Mouse (Mus musculus) liver, adult 2 months (tissue): ENCODE results near the gene Gm45062. TPM values are rescaled to one million over a fixed set of nuclear protein-coding genes. Genes with fewer than 3 reads are reported as not detected.

Source experiments
- DNase-seq: peaks from one replicate; pipeline ENCODE4 v3.0.0-alpha.2; 2011; ENCODE audit warnings: low read depth, low spot score; ENCODE audit errors: extremely low read depth
- H3K27ac ChIP-seq: fragments of 200-500 bp; replicated peaks from 2 replicates; pipeline ENCODE4 v1.5.1; 2012; ENCODE audit warnings: low read depth, mild to moderate bottlenecking, control low read depth, inconsistent platforms, low read length; ENCODE audit not compliant: insufficient read depth
- H3K27me3 ChIP-seq: fragments of 200-500 bp; 2 replicates; pipeline ENCODE4 v1.6.1; 2012; ENCODE audit warnings: mild to moderate bottlenecking, moderate library complexity, low read length, inconsistent platforms; ENCODE audit not compliant: control insufficient read depth, insufficient read depth
- H3K36me3 ChIP-seq: fragments of 200-500 bp; 2 replicates; pipeline ENCODE4 v1.6.1; 2012; ENCODE audit warnings: low read length, inconsistent platforms; ENCODE audit not compliant: control insufficient read depth, insufficient read depth
- H3K4me1 ChIP-seq: fragments of 200-500 bp; 2 replicates; pipeline ENCODE4 v1.6.1; 2011; ENCODE audit warnings: low read length; ENCODE audit not compliant: control insufficient read depth, insufficient read depth
- H3K4me3 ChIP-seq: fragments of 200-500 bp; 2 replicates; pipeline ENCODE4 v1.5.1; 2011; ENCODE audit warnings: low read depth, mild to moderate bottlenecking, control low read depth, low read length, moderate library complexity; ENCODE audit not compliant: insufficient read depth
- H3K79me2 ChIP-seq: fragments of 200-500 bp; 2 replicates; pipeline ENCODE4 v1.6.1; 2012; ENCODE audit warnings: inconsistent platforms, mild to moderate bottlenecking, low read length, moderate library complexity; ENCODE audit not compliant: control insufficient read depth, insufficient read depth
- H3K9ac ChIP-seq: fragments of 200-500 bp; 2 replicates; pipeline ENCODE4 v1.6.1; 2012; ENCODE audit warnings: low read depth, mild to moderate bottlenecking, control low read depth, inconsistent platforms, low read length
- CTCF ChIP-seq: fragments of 200-500 bp; IDR thresholded peaks from 2 replicates; pipeline ENCODE4 v1.5.1; 2011; ENCODE audit warnings: low read depth, low read length, control low read depth
- POLR2A ChIP-seq: fragments of 200-500 bp; IDR thresholded peaks from 2 replicates; pipeline ENCODE4 v1.6.1; 2011; ENCODE audit warnings: low read length, control low read depth; ENCODE audit not compliant: insufficient read depth; ENCODE audit errors: extremely low read depth
- WGBS: fragments of 180-500 bp; shearing (Covaris S2); methylation state at CpG from one replicate; pipeline ENCODE4 v1.1.7; 2018; 5-methylcytosine and 5-hydroxymethylcytosine counted together
- polyA plus RNA-seq: library from polyadenylated mRNA; depleted of rRNA; stranded (reverse); fragments of >200 nt; gene quantifications from 2 replicates; pipeline ENCODE4 v1.2.3, GENCODE M21; 2012
- total RNA-seq: library from RNA; depleted of rRNA; stranded (reverse); fragments of >200 nt; gene quantifications from 2 replicates; pipeline ENCODE4 v1.2.3, GENCODE M21; 2014

Gene Gm45062
- total and polyA plus RNA-seq, 2 experiments, result 0.70 to 2.0 TPM

- Histone ChIP-seq H3K27ac (no peak overlapping the region), H3K79me2 (no peaks in the 10 kb centered on the region)
These were observed 87.9 kb downstream of the Gm45062 start for GRCm38 (mm10) chr6:8347154-8347553.

GRCm38 (mm10) chr6:8348344-8348743 is 89.1 kb downstream of the Gm45062 start:
- TF ChIP-seq CTCF (no peak), POLR2A (no peak)
- peaks cover 2% of the 10 kb centered on the region; the same call in 1 of the 2 replicates for H3K4me1 ChIP-seq
- H3K27me3 ChIP-seq, result no peaks in the 10 kb centered on the region
- no peaks in the 10 kb centered on the region for H3K36me3 ChIP-seq
- DNase-seq, result no peak
- H3K79me2 ChIP-seq, result no peaks in the 10 kb centered on the region
- no peak overlapping the region for H3K9ac ChIP-seq
- no peak overlapping the region for H3K27ac ChIP-seq
- 98% methylated on average over 1 of the region's 1 CpGs for WGBS
- H3K4me3 ChIP-seq, result no peak overlapping the region

More at GRCm38 (mm10) chr6:8347154-8347553, 87.9 kb downstream of the Gm45062 start:
- Histone ChIP-seq H3K36me3 (no peaks in the 10 kb centered on the region), H3K27me3 (no peaks in the 10 kb centered on the region), H3K9ac (no peak overlapping the region), H3K4me3 (no peak overlapping the region), H3K4me1 (peaks cover 2% of the 10 kb centered on the region; the same call in 1 of the 2 replicates)
- 46% methylated on average over 2 of the region's 2 CpGs for WGBS
- TF ChIP-seq CTCF (no peak), POLR2A (no peak)
- peak; percentile 76 for DNase-seq

- WGBS, result 74% methylated on average over 2 of the region's 2 CpGs
- peak; percentile 33 for DNase-seq
- no peak overlapping the region for H3K9ac ChIP-seq
- H3K4me1 ChIP-seq, result peaks cover 2% of the 10 kb centered on the region; the same call in 1 of the 2 replicates
- H3K4me3 ChIP-seq, result no peak overlapping the region
- TF ChIP-seq POLR2A, result no peak
- TF ChIP-seq CTCF, result no peak
- H3K27ac ChIP-seq, result no peak overlapping the region
- H3K36me3 ChIP-seq, result no peaks in the 10 kb centered on the region
- H3K79me2 ChIP-seq, result no peaks in the 10 kb centered on the region
- no peaks in the 10 kb centered on the region for H3K27me3 ChIP-seq
These were observed 89.9 kb downstream of the Gm45062 start for GRCm38 (mm10) chr6:8349060-8349670.

DNA sequence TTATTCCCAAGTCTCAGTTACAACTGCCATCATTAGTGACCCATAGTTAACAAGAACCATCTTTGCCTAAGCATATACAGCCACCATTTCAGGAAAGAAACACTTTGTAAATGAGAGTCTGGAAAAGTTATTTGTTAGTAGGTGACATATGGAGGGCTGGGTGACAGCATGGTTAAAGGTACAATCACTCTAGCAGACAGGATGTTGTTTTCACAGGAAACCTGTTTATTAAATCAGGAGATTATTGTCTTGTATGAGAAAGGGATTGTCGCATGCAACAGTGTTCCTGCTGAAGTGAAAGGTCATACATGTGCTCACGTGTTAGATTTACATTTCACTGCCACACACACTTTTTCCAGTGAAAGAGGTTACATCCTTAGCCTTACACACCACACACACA is 92.3 kb downstream of the Gm45062 start:
- Histone ChIP-seq H3K27me3 (no peaks in the 10 kb centered on the region), H3K36me3 (no peaks in the 10 kb centered on the region), H3K4me3 (no peak overlapping the region), H3K4me1 (peaks cover 2% of the 10 kb centered on the region; the same call in 1 of the 2 replicates), H3K79me2 (no peaks in the 10 kb centered on the region), H3K9ac (no peak overlapping the region), H3K27ac (no peak overlapping the region)
- no peak for TF ChIP-seq CTCF
- no peak for TF ChIP-seq POLR2A
- DNase-seq, result no peak
- WGBS, result 85% methylated on average over 2 of the region's 2 CpGs

- 94% methylated on average over 12 of the region's 12 CpGs for WGBS
- Histone ChIP-seq H3K27me3 (no peaks in the 10 kb centered on the region), H3K4me3 (no peak overlapping the region), H3K79me2 (no peaks in the 10 kb centered on the region), H3K36me3 (no peaks in the 10 kb centered on the region), H3K9ac (no peak overlapping the region), H3K27ac (no peak overlapping the region), H3K4me1 (no peaks in the 10 kb centered on the region; the same call in 1 of the 2 replicates)
- DNase-seq, result no peak
- TF ChIP-seq CTCF, result no peak
- no peak for TF ChIP-seq POLR2A
These were observed 93.4 kb downstream of the Gm45062 start for GRCm38 (mm10) chr6:8352533-8353168.

GRCm38 (mm10) chr6:8353461-8353860 is 94.2 kb downstream of the Gm45062 start:
- Histone ChIP-seq H3K9ac (no peak overlapping the region), H3K79me2 (no peaks in the 10 kb centered on the region), H3K4me1 (no peaks in the 10 kb centered on the region; the same call in 1 of the 2 replicates), H3K27ac (no peak overlapping the region), H3K27me3 (no peaks in the 10 kb centered on the region), H3K4me3 (no peak overlapping the region), H3K36me3 (no peaks in the 10 kb centered on the region)
- WGBS, result 82% methylated on average over 4 of the region's 4 CpGs
- DNase-seq, result no peak
- TF ChIP-seq CTCF, result no peak
- no peak for TF ChIP-seq POLR2A
